Mouse (Mus musculus) MEL-GATA-1-ER (cell line): ENCODE measurements around the gene Fsd2.
A peak's percentile ranks its signal among the peaks of the same experiment; 100 is the strongest.

Experiments
- DNase-seq: peaks from one replicate; pipeline ENCODE4 v3.0.0-alpha.2; 2012; ENCODE audit warnings: low read depth; ENCODE audit errors: extremely low read depth

Gene Fsd2

DNA sequence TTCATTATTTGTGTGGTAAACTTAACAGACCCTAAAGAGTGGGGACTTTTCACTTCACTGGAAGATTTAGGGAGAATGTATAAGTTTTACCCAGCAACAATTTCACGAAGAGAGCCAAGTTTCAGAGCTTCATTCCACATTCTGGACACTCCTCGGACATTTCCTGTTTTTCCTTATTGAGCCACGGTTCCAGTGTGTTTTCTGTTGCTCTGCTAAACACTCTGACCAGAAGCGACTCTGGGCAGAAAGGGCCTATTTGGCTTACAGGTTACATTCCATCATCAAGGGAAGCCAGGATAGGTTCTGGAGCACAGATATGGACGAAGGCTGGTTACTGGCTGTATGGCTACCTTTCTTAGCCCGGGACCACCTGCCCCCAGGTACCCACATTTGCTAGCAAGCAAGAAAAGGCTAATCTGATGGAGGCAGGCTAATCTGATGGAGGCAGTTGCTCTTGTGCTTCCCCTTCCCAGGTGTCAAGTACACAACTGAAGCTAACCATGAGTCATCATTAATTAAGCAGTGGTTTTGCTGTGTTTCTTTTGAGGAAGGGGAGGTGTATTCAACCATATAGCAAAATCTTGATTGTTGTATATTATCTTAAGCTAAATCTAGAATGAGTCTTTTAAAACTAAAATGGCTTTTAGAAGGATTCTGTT is 6.0 kb upstream of the Fsd2 start:
- DNase-seq: peak; percentile 13

GRCm38 (mm10) chr7:81571941-81572441 is 5.2 kb upstream of the Fsd2 start:
- DNase-seq: peak; percentile 26

DNA sequence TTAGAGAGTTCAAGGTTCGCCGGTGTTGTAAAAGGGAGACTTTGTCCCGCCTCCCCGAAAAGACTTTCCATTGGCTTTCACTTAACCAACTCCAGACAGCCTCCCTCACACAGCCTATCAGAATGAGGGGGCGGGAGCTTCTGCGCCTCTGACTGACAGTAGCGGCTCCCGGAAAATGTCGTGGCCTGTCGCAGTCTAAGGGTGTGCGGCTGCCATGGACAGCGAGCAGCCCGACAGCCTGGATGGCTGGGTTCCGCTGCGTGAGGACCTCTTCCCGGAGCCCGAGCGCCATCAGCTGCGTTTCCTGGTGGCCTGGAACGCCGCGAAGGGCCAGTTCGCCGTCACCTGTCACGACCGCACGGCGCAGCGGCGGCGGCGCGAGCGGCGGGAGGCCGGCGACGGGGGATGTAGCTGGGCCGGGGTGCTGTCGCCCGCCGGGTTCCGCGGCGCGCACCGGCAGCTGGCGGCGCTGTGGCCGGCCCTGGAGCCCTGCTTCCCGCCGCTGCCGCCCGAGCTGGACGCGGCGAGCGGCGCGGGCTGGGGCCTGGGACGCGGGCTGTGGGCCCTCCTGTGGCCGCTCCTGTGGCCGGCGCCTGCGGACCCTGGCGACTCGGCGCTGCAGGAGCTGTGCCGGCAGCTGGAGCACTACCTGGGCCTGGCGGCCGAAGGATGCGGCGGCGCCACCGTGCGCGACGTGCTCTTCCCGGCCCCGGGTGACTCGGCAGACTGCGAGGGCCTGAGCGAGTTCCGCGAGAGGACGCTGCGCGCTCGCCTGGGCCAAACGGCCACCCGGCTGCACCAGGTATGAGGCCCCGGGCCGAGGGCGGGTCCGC is 4.6 kb upstream of the Fsd2 start, which contains the start of gene Whamm:
TSS of gene Whamm (plus strand) at position 159 of the 833 bp plus-strand sequence.
- DNase-seq: peak; percentile 93

DNA sequence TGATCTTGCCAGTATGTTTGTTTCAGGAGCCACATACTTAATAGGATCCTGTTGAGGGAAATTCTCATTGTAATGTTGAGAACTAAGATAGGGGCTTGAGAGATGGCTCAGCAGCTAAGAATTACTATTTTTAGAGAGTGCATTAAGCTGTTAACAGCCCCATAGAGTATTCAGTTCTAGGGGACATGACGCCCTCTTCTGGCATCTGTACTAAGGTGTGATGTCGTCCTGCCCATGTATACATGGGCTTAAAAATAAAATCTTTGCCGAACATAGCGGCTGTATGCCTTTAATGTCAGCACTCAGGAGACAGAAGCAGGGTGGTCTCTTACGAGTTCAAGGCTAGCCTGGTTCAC is 4.0 kb upstream of the Fsd2 start:
- no peak for DNase-seq

DNA sequence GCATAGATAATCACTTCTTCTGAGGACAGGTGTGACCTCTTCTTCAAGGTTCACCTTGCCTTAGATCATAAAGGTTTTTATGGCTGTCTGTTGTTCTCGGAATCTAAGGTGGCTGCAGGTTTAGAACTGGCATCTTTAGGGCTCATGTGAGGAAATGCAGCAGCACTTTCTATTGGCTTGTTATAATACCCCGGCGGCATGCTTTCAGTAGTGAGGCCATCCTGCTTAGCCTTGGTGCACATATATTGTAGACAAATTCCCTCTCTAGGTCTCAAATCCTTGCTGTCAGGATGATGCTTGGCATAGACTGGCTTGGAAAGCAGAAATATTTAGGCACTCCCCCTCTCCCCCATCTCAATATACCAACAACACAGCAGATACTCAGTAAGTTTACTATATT is 3.5 kb upstream of the Fsd2 start:
- no peak for DNase-seq

GRCm38 (mm10) chr7:81569851-81570250 is 3.1 kb upstream of the Fsd2 start:
- DNase-seq: no peak

- no peak for DNase-seq
Observed at GRCm38 (mm10) chr7:81567396-81567795, 652 bp upstream of the Fsd2 start.

GRCm38 (mm10) chr7:81566332-81566731 is 412 bp downstream of the Fsd2 start:
- no peak for DNase-seq

DNA sequence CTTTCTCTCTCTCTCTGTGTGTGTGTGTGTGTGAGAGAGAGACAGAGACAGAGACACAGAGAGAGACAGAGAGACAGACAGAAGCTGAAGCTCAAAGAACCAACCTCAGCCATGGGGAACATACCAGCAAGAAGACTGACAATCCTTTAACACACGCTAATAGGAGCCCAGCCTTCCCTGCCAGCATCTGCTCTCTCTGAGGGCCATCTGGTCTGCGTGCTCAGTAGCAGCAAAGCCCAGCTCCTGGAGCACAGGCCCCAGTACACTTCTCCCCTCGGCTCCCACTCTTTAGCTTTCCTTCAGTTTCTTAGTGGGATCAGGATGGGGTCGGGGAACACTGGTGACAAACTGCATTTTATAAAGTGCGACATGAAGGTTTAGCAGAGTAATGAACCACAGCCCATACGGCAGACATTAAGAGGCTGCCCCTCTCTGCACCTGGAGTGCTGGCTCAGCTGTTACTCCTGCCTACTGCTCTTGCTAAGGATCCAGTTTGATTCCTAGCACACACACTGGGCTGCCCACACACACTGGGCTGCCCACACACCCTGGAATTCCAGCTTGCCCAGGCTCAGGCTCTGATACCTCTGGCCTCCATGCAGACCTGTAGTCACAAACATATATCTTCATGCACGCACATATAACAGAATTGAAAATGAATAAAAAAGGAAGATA is 1.2 kb downstream of the Fsd2 start:
- DNase-seq: no peak

GRCm38 (mm10) chr7:81564766-81565165 is 2.0 kb downstream of the Fsd2 start:
- no peak for DNase-seq

DNA sequence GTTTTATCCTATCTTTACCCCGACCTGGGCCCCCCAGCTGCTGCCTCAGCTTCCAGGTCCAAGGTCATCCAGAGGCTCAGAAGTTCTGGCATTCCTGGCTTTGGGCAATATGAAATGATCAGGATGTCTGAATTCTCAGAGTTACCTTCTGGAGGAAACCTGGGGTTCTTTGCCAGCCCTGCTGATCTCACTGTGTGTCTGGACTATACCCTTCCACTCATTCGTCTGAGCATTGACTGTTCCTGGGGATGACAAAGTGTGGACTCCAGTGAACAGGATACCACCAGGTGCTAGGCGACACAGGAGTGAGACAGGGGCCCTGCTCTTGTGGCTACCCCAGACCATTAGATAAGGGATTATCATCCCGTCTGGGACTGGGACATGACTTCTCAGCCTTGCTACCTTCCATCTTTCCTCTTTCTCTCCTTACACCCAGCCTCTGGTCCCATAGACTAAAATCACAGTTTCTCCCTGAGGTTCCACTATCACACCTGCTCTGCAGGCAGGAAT is 3.2 kb downstream of the Fsd2 start:
- DNase-seq: no peak

- no peak for DNase-seq
Observed at GRCm38 (mm10) chr7:81561211-81561610, 5.5 kb downstream of the Fsd2 start.

- DNase-seq: no peak
Observed at GRCm38 (mm10) chr7:81560101-81561049, 6.4 kb downstream of the Fsd2 start.

GRCm38 (mm10) chr7:81559231-81559980 is 7.3 kb downstream of the Fsd2 start:
- no peak for DNase-seq

DNA sequence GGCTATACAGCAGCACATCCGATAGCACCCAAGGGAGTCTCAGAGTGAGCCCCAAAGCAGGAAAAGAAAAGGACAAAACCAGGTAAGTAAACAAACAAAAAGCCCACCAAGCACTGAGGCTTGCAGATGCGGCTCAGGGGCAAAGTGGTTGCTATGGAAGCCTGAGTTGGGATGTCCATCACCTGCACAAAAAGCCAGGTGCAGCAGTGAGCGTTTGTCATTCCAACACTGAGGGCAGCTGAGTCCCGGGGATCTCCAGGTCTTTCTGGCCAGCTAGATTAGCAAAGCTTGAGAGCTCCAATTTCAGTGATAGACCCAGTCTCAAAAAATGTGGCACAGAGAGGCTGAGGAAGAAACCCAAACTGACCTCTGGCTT is 8.8 kb downstream of the Fsd2 start:
- no peak for DNase-seq

DNA sequence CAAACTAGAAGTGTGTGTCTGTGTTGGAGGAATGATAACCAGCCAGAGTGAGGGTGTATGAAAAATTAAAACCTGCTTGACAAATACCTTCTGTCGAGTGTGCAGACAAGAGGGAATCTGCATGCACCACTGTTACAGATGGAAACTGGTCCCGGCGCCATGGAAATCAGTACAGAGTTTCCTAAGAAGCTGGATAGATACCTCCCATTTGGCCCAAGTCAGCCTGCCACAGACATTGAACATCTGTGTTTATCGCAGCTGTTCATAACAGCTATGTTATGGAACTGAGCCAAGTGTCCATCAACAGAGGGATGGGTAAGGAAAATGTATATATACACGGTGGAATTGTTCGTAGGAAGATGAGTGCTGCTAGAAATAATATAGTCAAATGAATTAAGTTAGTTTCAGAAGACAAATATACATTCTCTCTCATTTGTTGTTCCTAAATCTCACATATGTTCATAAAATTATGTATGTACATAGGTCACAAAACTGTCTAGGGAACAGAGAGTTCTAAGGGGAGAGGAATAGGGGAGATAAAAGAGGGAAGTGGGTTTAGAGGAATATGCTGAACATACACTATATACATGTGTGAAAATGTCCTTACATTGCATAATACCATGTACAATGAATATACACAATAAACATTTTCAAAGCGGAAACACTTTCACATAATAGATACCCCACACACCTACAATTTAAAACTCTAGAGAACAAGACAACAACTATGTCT is 9.3 kb downstream of the Fsd2 start:
- no peak for DNase-seq

DNA sequence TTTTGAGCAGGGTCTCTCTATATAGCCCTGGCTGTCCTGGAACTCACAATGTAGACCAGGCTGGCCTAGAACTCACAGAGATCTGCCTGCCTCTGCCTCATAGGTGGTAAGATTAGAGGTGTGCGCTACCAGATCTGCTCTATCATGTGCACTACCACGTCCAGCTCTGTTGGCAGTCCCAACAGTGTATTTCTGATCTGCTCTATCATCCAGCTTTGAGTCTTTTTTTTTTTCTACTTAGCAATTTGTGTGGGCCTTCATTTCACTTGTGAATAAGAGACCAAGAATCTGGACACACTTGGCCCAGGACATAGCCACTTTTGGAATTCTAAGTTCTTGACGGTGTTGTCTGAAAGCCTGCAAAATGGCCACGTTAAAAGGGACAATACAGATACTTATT is 9.9 kb downstream of the Fsd2 start:
- no peak for DNase-seq

- DNase-seq: peak; percentile 36
Observed at GRCm38 (mm10) chr7:81554369-81554768, 12.4 kb downstream of the Fsd2 start.

DNA sequence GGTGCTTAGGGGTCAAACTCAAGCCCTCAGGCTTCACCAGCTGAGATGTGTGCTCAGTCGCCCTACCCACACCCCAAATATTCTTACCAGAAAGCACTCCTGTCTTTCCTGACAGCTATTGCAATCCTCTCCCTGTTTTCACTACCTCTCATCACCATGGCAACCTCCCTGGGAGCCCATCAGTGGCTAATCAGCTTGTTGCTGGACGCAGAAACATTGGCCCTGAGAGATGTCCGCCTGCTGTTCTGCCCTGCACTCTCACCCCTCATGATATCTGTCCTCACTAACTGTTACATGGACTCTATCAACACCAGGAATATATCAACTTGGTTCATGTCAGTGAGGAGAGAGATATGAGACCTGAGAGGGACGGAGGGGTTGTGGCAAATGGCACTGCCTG is 13.2 kb downstream of the Fsd2 start:
- no peak for DNase-seq
